Mouse (Mus musculus): Measurements from ENCODE around the gene Trio. TPM values are rescaled to one million over a fixed set of nuclear protein-coding genes. Genes with fewer than 3 reads are reported as not detected.

The Trio gene
- polyA plus RNA-seq, 1 experiment from 2014 or later = 28.9 TPM

DNA sequence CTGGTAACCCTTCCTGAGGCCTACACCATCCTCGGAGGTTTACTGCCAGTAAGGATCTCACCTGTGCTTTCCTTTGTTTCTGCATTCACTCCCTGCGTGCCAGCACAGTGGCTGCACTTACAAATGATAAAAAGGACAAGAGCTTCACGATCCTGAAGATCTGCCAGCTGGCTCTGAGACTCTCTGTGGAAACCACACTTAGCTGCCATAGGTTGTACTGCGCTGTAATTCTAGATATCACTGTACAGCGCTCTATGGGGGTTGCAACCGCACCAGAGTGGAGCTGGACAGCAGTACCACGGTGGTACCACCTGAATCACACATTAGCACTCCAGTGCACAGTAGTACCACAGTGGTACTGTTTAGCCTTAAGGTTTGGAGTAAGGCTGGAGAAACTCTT is 168.4 kb downstream of the Trio start:
- Histone ChIP-seq H3K4me3 (ENCODE audit: low read depth, low read length) (no peak overlapping the region), H3K4me1 (ENCODE audit: insufficient read depth) (no peaks in the 10 kb centered on the region), H3K9me3 (ENCODE audit: low read depth, low read length) (no peaks in the 10 kb centered on the region), H3K27ac (ENCODE audit: low read depth) (no peak overlapping the region), H3K9ac (no peak overlapping the region), H3K27me3 (ENCODE audit: insufficient read depth, low read length) (no peaks in the 10 kb centered on the region), H3K4me2 (no peak overlapping the region), H3K36me3 (ENCODE audit: insufficient read depth) (peaks cover 55% of the 10 kb centered on the region)
- ATAC-seq (ENCODE audit: insufficient read depth) = no peak
- 72% methylated on average over 7 of the region's 7 CpGs for WGBS
- DNase-seq = no peak
- TF ChIP-seq CTCF (IDR thresholded peaks at IDR 0.05; ENCODE audit: low read depth) = no peak

DNA sequence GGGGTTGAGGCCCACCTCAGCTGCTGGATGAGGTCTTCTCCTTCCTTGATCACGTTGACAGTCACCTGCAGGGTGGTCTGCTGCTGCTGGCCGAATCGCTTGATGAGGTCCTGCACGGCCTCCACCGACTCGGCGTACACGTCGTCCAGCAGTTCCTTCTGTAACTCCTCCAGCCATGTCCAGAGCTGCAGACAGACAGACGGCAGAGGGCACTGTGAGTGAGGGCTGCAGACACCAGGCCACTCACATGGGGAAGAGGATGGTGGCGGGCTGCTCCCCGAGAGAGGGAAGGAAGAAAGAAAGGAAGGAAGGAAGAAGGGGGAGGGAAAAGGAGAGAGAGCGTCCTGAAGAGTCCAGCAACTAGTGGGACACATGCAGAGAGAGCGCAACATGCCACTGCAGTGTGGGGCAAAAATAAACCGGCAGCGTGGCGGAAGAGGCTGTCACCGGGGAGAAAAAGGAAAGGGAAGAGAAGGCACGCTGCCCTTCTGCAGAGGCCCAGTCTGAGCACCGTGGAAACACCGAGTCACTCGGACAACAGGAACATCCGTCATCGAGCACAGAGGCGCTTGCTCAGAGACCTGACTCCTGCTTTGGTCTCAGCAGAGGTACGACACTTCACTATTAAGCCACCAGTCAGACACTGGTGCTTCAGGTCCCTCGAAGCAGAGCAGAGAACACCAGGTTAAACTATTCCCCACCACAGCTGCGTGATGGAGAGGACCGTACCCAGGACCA is 169.4 kb downstream of the Trio start:
- H3K4me2 ChIP-seq = peak overlapping the region; percentile 40
- DNase-seq (peak; percentile 50), ATAC-seq (ENCODE audit: insufficient read depth) (peak; percentile 45; the same call in 1 of the 2 replicates)
- TF ChIP-seq CTCF (IDR thresholded peaks at IDR 0.05; ENCODE audit: low read depth) = peak; percentile 47
- no peaks in the 10 kb centered on the region for H3K27me3 ChIP-seq (ENCODE audit: insufficient read depth, low read length)
- H3K9me3 ChIP-seq (ENCODE audit: low read depth, low read length) = no peaks in the 10 kb centered on the region
- H3K4me3 ChIP-seq (ENCODE audit: low read depth, low read length) = no peak overlapping the region
- H3K27ac ChIP-seq (ENCODE audit: low read depth) = peak overlapping the region; percentile 34; the same call in 1 of the 2 replicates
- peaks cover 57% of the 10 kb centered on the region for H3K36me3 ChIP-seq (ENCODE audit: insufficient read depth)
- WGBS = 25% methylated on average over 29 of the region's 29 CpGs
- no peak overlapping the region; the same call in 1 of the 2 replicates for H3K9ac ChIP-seq
- H3K4me1 ChIP-seq (ENCODE audit: insufficient read depth) = no peaks in the 10 kb centered on the region

DNA sequence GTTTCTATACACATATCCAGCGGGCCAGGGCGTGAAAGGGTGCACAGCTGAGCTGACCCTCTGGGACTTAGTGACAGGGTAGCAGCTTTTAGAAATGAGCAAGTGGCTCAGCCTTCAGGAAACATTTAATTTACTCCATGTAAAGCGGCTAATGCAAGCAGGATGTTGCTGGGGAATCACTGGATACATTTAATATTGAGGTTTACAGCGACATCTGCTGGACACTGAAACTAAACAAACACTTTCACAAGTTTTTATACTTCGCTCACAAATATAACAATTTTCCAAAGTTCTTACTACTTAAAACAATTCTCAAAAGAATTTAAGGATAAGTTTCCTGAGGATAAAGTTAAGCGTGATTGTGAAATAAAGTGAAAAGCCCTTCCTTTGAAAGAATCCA is 174.3 kb downstream of the Trio start:
- 77% methylated on average over 6 of the region's 6 CpGs for WGBS
- ATAC-seq (ENCODE audit: insufficient read depth) (no peak), DNase-seq (peak; percentile 78)
- Histone ChIP-seq H3K4me2 (no peak overlapping the region), H3K36me3 (ENCODE audit: insufficient read depth) (peaks cover 88% of the 10 kb centered on the region), H3K27me3 (ENCODE audit: insufficient read depth, low read length) (no peaks in the 10 kb centered on the region), H3K9me3 (ENCODE audit: low read depth, low read length) (no peaks in the 10 kb centered on the region), H3K9ac (no peak overlapping the region), H3K4me1 (ENCODE audit: insufficient read depth) (no peaks in the 10 kb centered on the region), H3K4me3 (ENCODE audit: low read depth, low read length) (no peak overlapping the region), H3K27ac (ENCODE audit: low read depth) (no peak overlapping the region)
- TF ChIP-seq CTCF (IDR thresholded peaks at IDR 0.05; ENCODE audit: low read depth) = no peak

DNA sequence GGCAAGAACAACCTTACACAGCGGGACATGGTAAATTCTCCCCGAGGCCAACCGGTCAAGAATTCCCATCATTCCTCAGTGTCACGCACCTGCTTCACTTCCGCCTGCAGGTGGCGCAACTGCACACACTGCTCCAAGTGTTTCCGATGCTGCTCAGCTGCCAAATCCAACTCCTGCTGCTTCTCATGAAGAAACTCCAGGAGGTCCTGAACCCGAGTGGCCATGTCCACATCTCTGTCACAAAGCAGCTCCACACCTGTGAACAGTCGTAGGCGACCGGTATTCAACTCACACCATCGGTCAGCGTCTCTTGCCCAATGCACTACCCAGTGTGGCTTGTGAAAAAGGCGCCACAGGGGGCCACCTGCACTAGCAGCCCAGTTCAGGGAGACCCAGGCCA is 174.7 kb downstream of the Trio start:
- Histone ChIP-seq H3K36me3 (ENCODE audit: insufficient read depth) (peaks cover 92% of the 10 kb centered on the region), H3K4me2 (no peak overlapping the region), H3K9me3 (ENCODE audit: low read depth, low read length) (no peaks in the 10 kb centered on the region), H3K27me3 (ENCODE audit: insufficient read depth, low read length) (no peaks in the 10 kb centered on the region), H3K27ac (ENCODE audit: low read depth) (no peak overlapping the region), H3K9ac (no peak overlapping the region), H3K4me3 (ENCODE audit: low read depth, low read length) (no peak overlapping the region), H3K4me1 (ENCODE audit: insufficient read depth) (no peaks in the 10 kb centered on the region)
- TF ChIP-seq CTCF (IDR thresholded peaks at IDR 0.05; ENCODE audit: low read depth) = peak; percentile 63
- DNase-seq = peak; percentile 51
- WGBS = 87% methylated on average over 14 of the region's 14 CpGs
- no peak for ATAC-seq (ENCODE audit: insufficient read depth)

DNA sequence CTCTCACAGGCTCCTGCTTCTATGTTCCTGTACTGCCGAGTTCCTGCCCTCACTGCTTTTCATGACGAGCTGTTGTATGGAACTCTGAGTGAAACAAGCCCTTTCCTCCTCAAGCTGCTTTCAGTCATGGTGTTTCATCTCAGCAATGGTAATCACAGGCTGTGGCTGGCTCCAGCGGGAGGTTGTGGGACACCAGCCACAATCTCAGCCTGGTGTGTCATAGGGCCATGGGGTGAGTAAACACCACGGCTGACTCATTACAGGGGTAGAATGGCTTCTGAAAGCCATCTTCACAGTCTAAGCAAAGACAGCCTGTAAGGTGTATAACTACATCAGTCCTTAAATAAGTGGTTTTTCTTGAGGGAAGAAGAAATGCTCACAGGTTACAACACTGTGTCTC is 175.7 kb downstream of the Trio start:
- H3K9ac ChIP-seq = no peak overlapping the region
- H3K27ac ChIP-seq (ENCODE audit: low read depth) = no peak overlapping the region
- no peaks in the 10 kb centered on the region for H3K27me3 ChIP-seq (ENCODE audit: insufficient read depth, low read length)
- DNase-seq (no peak), ATAC-seq (ENCODE audit: insufficient read depth) (no peak)
- H3K36me3 ChIP-seq (ENCODE audit: insufficient read depth) = peaks cover 93% of the 10 kb centered on the region
- no peak overlapping the region for H3K4me3 ChIP-seq (ENCODE audit: low read depth, low read length)
- WGBS = 86% methylated on average over 4 of the region's 4 CpGs
- TF ChIP-seq CTCF (IDR thresholded peaks at IDR 0.05; ENCODE audit: low read depth) = no peak
- H3K9me3 ChIP-seq (ENCODE audit: low read depth, low read length) = no peaks in the 10 kb centered on the region
- H3K4me1 ChIP-seq (ENCODE audit: insufficient read depth) = no peaks in the 10 kb centered on the region
- H3K4me2 ChIP-seq = no peak overlapping the region

DNA sequence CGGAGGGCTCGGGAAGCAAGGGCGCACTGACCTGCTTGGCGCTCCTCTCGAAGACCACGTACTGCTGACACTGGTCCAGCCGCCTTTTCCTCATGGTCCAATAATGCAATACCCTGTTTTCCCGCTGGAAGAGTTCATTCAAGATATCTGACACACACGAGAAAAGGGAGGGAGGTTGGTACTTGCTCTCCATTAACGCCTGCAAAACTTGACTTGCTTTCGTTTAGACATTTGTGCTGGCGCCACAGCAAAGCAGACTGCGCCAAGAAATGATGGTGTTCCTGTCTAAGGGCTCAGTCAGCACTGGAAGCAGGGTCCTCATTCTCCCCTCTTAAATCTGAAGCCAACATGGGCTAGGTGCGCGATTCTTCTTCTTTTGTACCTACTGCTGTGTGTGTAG is 184.0 kb downstream of the Trio start:
- no peak for TF ChIP-seq CTCF (IDR thresholded peaks at IDR 0.05; ENCODE audit: low read depth)
- H3K9me3 ChIP-seq (ENCODE audit: low read depth, low read length) = no peaks in the 10 kb centered on the region

DNA sequence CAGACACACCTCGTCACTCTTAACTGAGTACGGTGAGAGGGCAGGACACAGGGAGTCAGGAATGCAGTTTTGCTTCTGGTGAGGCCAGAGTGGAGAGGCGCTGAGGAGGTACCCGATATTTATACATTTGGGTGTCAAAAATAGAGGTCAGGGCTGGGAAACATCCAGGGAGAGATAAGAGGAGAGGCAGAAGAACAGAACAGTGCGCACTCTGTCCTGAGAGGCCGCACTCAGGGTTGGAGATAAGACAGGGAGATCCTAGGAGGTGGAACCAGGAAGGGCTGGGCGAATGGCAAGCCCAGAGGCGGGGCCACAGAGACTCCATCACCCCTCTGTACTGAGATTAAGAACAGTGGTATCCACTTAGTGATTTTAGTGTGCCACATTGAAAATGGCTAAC is 185.1 kb downstream of the Trio start:
- H3K36me3 ChIP-seq (ENCODE audit: insufficient read depth) = peaks cover 74% of the 10 kb centered on the region
- peak; percentile 71; the same call in 1 of the 2 replicates for ATAC-seq (ENCODE audit: insufficient read depth)
- DNase-seq = peak; percentile 17
- no peak overlapping the region for H3K27ac ChIP-seq (ENCODE audit: low read depth)
- no peak overlapping the region for H3K4me2 ChIP-seq
- no peaks in the 10 kb centered on the region for H3K9me3 ChIP-seq (ENCODE audit: low read depth, low read length)
- TF ChIP-seq CTCF (IDR thresholded peaks at IDR 0.05; ENCODE audit: low read depth) = no peak
- H3K27me3 ChIP-seq (ENCODE audit: insufficient read depth, low read length) = no peaks in the 10 kb centered on the region
- H3K4me1 ChIP-seq (ENCODE audit: insufficient read depth) = no peaks in the 10 kb centered on the region
- no peak overlapping the region for H3K9ac ChIP-seq
- WGBS = 38% methylated on average over 8 of the region's 8 CpGs
- H3K4me3 ChIP-seq (ENCODE audit: low read depth, low read length) = no peak overlapping the region

More for the DNA sequence above, 184.0 kb downstream of the Trio start:
- H3K27me3 ChIP-seq (ENCODE audit: insufficient read depth, low read length) = no peaks in the 10 kb centered on the region
- no peak for DNase-seq
- no peak overlapping the region for H3K9ac ChIP-seq
- H3K4me2 ChIP-seq = no peak overlapping the region
- no peak for ATAC-seq (ENCODE audit: insufficient read depth)
- H3K27ac ChIP-seq (ENCODE audit: low read depth) = no peak overlapping the region
- WGBS = 84% methylated on average over 15 of the region's 15 CpGs
- H3K4me3 ChIP-seq (ENCODE audit: low read depth, low read length) = no peak overlapping the region
- H3K4me1 ChIP-seq (ENCODE audit: insufficient read depth) = no peaks in the 10 kb centered on the region
- peaks cover 75% of the 10 kb centered on the region for H3K36me3 ChIP-seq (ENCODE audit: insufficient read depth)
